Mouse (Mus musculus) hindbrain, embryonic 11.5 days (tissue): Measurements from ENCODE around the gene Bbx. TPM values are rescaled to one million over a fixed set of nuclear protein-coding genes. Genes with fewer than 3 reads are reported as not detected.

Experiments
- ATAC-seq: fragments of 200-750 bp; cut with Nextera tagmentation; 2 replicates; pipeline ENCODE4 v1.8.0; 2017; ENCODE audit warnings: mild to moderate bottlenecking, moderate TSS enrichment, moderate library complexity; ENCODE audit not compliant: low FRiP score
- DNase-seq: peaks from one replicate; pipeline ENCODE4 v3.0.0-alpha.2; 2015; ENCODE audit warnings: low spot score
- H3K27ac ChIP-seq: fragments of 300-500 bp; sonication (generic); 2 replicates; pipeline ENCODE4 v1.5.1; 2014; ENCODE audit warnings: mild to moderate bottlenecking, low read depth, low read length
- H3K27me3 ChIP-seq: fragments of 300-500 bp; sonication (generic); 2 replicates; pipeline ENCODE4 v1.6.1; 2014; ENCODE audit warnings: mild to moderate bottlenecking, low read length, moderate library complexity, mixed read lengths; ENCODE audit not compliant: control insufficient read depth, insufficient read depth
- H3K36me3 ChIP-seq: fragments of 300-500 bp; sonication (generic); 2 replicates; pipeline ENCODE4 v1.6.1; 2014; ENCODE audit warnings: mild to moderate bottlenecking, low read length, moderate library complexity, mixed read lengths; ENCODE audit not compliant: control insufficient read depth, insufficient read depth
- H3K4me1 ChIP-seq: fragments of 300-500 bp; sonication (generic); replicated peaks from 2 replicates; pipeline ENCODE4 v1.6.1; 2014; ENCODE audit warnings: low read length, mixed read lengths; ENCODE audit not compliant: control insufficient read depth, insufficient read depth
- H3K4me2 ChIP-seq: fragments of 300-500 bp; sonication (generic); replicated peaks from 2 replicates; pipeline ENCODE4 v1.6.1; 2014; ENCODE audit warnings: mild to moderate bottlenecking, low read depth, low read length
- H3K4me3 ChIP-seq: fragments of 300-500 bp; sonication (generic); 2 replicates; pipeline ENCODE4 v1.5.1; 2014; ENCODE audit warnings: low read depth, low read length
- H3K9ac ChIP-seq: fragments of 300-500 bp; sonication (generic); 2 replicates; pipeline ENCODE4 v1.6.1; 2014; ENCODE audit warnings: low read depth, low read length
- H3K9me3 ChIP-seq: fragments of 300-500 bp; sonication (generic); 2 replicates; pipeline ENCODE4 v1.6.1; 2016; ENCODE audit warnings: low read length; ENCODE audit not compliant: control insufficient read depth
- WGBS: fragments of 180-500 bp; shearing (Covaris S2); extraction: QIAGEN DNeasy Blood & Tissue Kit; methylation state at CpG from one replicate; pipeline ENCODE4 v1.1.7; 2014; 5-methylcytosine and 5-hydroxymethylcytosine counted together
- polyA plus RNA-seq: library from polyadenylated mRNA; unstranded; fragments of >200 nt; fragmentation: Nextera tagmentation; extraction: Ambion mirVana; gene quantifications from 2 replicates; pipeline ENCODE4 v1.2.1, GENCODE M21; 2014

Gene Bbx
- polyA plus RNA-seq, 1 experiment from 2014 or later, result 42.2 TPM

DNA sequence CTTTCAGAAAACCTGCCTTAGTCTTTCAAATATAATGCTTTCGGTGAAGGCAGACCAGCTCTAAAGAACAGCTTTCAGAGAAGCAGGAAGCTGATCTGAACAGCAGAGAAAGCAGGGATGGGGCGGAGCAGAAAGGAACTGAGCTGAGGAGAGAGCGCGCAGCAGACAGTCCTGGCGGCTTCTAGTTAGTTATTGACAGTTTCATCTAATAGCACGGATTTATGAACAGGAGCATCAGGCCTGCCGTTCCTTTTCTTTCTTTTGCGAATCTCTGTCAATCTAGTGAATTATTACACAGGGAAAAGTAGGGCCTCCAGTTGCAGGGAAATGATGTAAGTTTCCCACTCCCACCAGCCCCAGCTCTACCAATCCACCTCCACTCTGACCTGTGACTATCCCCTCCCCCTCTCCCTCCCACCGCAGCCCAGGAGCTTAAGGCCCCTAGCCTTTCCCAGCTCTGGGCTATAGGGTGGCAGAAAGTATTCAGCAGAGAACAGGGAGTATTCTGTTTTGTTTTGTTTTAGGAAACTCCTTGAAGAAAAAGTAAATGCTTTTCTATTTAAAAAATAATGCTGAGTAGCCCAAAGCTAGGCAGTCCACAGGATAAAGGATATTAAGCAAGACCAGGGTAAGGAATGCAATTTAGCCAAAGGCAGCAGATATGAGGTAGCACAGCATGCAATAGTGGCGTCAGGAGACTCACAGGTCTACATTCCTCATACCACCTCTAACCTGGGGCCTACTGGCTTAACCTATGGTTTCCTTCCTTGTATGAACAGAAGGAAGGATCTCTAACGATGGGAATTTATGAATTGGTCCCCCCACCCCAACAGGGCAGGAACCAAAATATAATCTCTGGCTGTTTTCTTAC is 67.8 kb downstream of the Bbx start:
- Histone ChIP-seq H3K9me3 (no peaks in the 10 kb centered on the region), H3K4me2 (peak overlapping the region; percentile 27), H3K27ac (peak overlapping the region; percentile 12), H3K27me3 (no peaks in the 10 kb centered on the region), H3K9ac (peak overlapping the region; percentile 12; the same call in 1 of the 2 replicates), H3K4me3 (peak overlapping the region; percentile 27), H3K4me1 (no peaks in the 10 kb centered on the region), H3K36me3 (no peaks in the 10 kb centered on the region)
- DNase-seq, result peak; percentile 63
- 16% methylated on average over 11 of the region's 11 CpGs for WGBS
- ATAC-seq, result peak; percentile 92

DNA sequence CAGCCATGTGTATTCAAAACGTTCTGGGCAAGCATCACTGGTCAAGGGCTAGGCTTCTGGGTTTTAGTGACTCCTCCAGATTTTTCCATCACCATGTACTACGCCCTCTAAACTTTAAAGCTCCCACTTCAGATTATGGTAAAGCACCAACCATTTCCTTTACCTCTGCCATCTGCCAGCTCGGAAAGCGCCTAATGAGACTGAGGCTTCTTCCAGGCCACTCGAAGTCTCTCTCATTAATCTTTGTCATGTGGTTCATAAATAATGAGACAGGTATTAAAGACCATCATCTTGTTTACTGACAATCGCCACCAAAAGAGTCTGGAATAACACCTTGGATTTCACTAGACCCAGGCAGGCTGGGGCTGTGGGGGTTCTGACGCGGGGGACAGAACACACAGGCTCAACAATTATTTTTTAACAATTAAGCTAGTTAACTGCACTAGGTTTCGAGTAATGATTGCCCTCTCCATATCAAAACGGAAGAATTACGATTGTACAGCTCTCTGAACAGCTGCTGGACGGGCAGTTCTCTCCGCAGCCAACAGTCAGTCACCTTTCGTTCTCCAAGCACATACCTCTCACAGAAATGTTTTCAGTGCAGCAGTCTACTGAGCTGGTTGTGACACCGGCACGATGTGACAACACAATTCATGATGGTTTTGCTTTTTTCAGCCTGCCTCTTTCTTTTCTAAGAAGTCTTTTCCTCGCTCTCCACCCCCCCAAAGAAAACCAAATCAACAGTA is 68.6 kb downstream of the Bbx start:
- peak overlapping the region; percentile 12 for H3K27ac ChIP-seq
- DNase-seq, result peak; percentile 22

DNA sequence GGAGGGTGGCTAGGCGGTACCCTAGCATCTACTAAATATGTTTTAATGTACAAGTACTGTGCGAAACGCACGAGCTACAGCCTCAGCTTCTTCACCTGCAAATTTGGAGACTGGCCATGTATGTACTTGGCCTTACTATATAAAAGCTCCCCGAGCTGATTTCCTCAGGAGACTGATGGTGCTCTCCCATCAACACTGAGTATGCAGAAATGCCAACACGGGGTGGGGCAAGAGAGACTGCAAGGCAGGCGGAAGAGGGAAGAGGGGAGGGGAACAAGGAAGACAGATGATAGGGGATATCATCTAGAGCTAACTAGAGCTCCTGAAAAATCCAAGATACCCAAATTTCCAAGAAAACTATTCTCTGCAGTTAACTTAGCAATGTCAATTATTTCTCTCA is 71.6 kb downstream of the Bbx start:
- Histone ChIP-seq H3K4me3 (no peak overlapping the region), H3K4me2 (no peak overlapping the region), H3K27me3 (no peaks in the 10 kb centered on the region), H3K9me3 (no peaks in the 10 kb centered on the region), H3K36me3 (no peaks in the 10 kb centered on the region), H3K27ac (no peak overlapping the region), H3K4me1 (no peaks in the 10 kb centered on the region), H3K9ac (no peak overlapping the region)
- WGBS, result 88% methylated on average over 7 of the region's 7 CpGs
- no peak for ATAC-seq
- no peak for DNase-seq

More for the DNA sequence above, 68.6 kb downstream of the Bbx start:
- ATAC-seq, result peak; percentile 63
- WGBS, result 52% methylated on average over 17 of the region's 17 CpGs
- Histone ChIP-seq H3K36me3 (no peaks in the 10 kb centered on the region), H3K4me1 (no peaks in the 10 kb centered on the region), H3K4me2 (peak overlapping the region; percentile 27), H3K4me3 (peak overlapping the region; percentile 27), H3K9me3 (no peaks in the 10 kb centered on the region), H3K9ac (peak overlapping the region; percentile 12; the same call in 1 of the 2 replicates), H3K27me3 (no peaks in the 10 kb centered on the region)

DNA sequence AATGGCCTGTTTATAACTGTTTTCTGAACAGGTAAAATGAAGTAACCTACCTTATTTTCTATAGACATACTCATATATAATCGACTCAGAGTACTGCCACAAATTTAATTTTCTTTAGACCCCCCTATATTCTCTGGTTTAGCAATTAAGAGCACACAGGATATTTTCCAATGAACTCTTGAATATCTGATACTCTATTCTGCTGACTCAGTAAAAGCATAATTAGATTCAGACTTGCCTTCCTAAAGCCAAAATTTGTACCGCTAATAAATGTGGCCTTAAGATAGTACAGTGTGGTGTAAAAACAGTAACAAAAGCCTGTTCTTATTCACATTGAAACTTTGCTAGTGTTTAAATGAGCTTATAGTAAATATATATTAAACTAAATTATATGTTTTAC is 102.5 kb downstream of the Bbx start:
- 92% methylated on average over 2 of the region's 2 CpGs for WGBS
- Histone ChIP-seq H3K9me3 (no peaks in the 10 kb centered on the region), H3K4me1 (no peaks in the 10 kb centered on the region), H3K4me2 (no peak overlapping the region), H3K9ac (no peak overlapping the region), H3K4me3 (no peak overlapping the region), H3K36me3 (no peaks in the 10 kb centered on the region), H3K27me3 (no peaks in the 10 kb centered on the region), H3K27ac (no peak overlapping the region)
- ATAC-seq (no peak), DNase-seq (no peak)

DNA sequence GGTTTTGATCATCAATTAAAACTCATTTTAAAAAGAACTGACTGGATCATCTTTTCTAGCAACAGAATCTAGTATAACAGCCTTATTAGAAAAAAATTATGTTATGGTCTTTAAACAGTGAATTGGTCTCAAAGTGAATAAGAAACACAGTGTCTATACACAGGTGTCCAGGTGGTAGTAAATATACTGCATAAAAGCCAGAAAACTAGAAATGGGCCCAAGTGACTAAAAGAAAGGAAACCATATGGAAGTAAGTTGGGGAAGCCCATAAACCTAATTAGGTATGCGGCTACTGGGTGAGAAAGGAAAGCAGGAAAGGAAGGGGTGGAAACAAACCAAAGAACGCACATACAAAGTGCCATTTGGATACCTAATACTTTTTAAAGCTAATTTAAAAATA is 107.4 kb downstream of the Bbx start:
- H3K9ac ChIP-seq, result no peak overlapping the region
- no peak overlapping the region for H3K4me3 ChIP-seq
- H3K36me3 ChIP-seq, result no peaks in the 10 kb centered on the region
- H3K4me1 ChIP-seq, result no peaks in the 10 kb centered on the region
- no peaks in the 10 kb centered on the region for H3K27me3 ChIP-seq
- ATAC-seq, result no peak
- no peaks in the 10 kb centered on the region for H3K9me3 ChIP-seq
- no peak for DNase-seq
- no peak overlapping the region for H3K27ac ChIP-seq
- WGBS, result 94% methylated on average over 2 of the region's 2 CpGs
- no peak overlapping the region for H3K4me2 ChIP-seq

DNA sequence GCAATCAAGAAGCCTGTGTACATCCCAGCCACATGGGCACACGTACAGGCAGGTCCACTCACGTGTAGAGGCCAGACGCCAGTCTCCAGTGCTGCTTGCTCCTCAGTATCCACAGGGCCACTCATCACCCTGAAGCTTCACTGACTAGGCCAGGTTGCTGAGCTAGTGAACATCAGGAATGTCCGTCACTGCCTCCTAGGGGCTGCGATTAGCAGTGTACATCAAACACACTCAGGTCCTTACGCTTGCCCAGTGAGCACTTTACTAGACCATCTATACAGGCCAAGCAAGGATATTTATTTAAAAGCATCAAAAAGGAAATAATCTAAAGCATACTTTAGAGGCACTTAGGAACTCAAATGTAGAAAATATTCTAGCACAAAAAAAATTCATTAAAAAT is 107.9 kb downstream of the Bbx start:
- H3K27me3 ChIP-seq, result no peaks in the 10 kb centered on the region
- H3K9ac ChIP-seq, result no peak overlapping the region
- 86% methylated on average over 6 of the region's 6 CpGs for WGBS
- no peak overlapping the region for H3K4me3 ChIP-seq
- DNase-seq, result no peak
- H3K36me3 ChIP-seq, result no peaks in the 10 kb centered on the region
- no peaks in the 10 kb centered on the region for H3K4me1 ChIP-seq
- H3K27ac ChIP-seq, result no peak overlapping the region
- H3K9me3 ChIP-seq, result no peaks in the 10 kb centered on the region
- no peak overlapping the region for H3K4me2 ChIP-seq
- no peak for ATAC-seq

DNA sequence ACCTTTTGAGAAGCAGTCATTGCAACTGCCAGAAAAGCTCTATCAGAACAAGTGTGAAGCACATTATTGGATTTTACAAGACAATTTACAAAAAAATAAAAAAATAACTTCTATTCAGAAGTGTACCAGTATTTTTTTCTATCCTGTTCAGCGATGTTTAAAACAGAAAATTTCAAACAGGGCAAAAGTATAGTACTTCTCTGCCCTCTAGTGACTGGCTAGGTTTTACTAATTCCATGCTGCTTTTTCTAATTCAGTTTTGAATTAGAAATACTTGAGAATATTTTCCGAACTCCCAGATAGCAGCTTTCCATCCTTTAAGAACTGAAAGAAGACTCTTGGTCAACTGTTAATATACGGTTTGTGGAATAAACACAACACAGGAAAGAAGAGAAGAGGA is 110.8 kb downstream of the Bbx start:
- 96% methylated on average over 3 of the region's 3 CpGs for WGBS
- Histone ChIP-seq H3K27ac (no peak overlapping the region), H3K36me3 (no peaks in the 10 kb centered on the region), H3K4me2 (no peak overlapping the region), H3K9me3 (no peaks in the 10 kb centered on the region), H3K4me1 (no peaks in the 10 kb centered on the region), H3K27me3 (no peaks in the 10 kb centered on the region), H3K9ac (no peak overlapping the region), H3K4me3 (no peak overlapping the region)
- ATAC-seq (no peak), DNase-seq (no peak)

DNA sequence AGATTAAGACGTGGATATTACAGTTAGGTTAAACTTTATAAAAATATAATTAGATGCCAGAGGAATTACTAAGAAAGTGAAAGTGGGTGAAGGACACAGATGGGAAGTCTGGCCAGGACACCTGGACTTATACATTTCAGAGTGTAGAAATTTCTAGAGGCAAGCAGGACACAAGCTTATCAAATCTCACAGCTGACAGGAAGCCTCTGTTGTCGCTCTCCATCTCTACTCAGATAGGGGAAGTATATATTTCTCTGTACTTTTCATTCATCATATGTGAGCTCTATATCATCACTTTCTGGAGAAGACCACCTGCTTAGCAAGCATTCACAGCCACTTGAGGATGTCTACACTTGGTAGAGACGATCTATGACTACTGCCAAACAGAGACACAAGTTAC is 113.9 kb downstream of the Bbx start:
- no peak overlapping the region for H3K4me2 ChIP-seq
- no peaks in the 10 kb centered on the region for H3K9me3 ChIP-seq
- no peak for DNase-seq
- H3K9ac ChIP-seq, result no peak overlapping the region
- WGBS, result 92% methylated on average over 3 of the region's 3 CpGs
- no peak overlapping the region for H3K4me3 ChIP-seq
- H3K36me3 ChIP-seq, result no peaks in the 10 kb centered on the region
- no peaks in the 10 kb centered on the region for H3K4me1 ChIP-seq
- H3K27ac ChIP-seq, result no peak overlapping the region
- no peaks in the 10 kb centered on the region for H3K27me3 ChIP-seq
- no peak for ATAC-seq
